Mouse (Mus musculus) heart, postnatal 36 days (tissue): ENCODE results near the gene Ctrl. TPM values are rescaled to one million over a fixed set of nuclear protein-coding genes. Genes with fewer than 3 reads are reported as not detected.
"Not testable (repeated sequence)": the region's sequence is repeated elsewhere in the genome, so short reads cannot be mapped to it uniquely, and the experiment has no call there.

ENCODE experiments used
- DNase-seq, 2 experiments: peaks; one replicate each; pipeline ENCODE4 v3.0.0; 2021 to 2022
- intact Hi-C: fragments of 180-260 bp; cut with DNase I; formaldehyde crosslinking; loops from one replicate; pipeline ENCODE4 v1.15.1; 2025
- total RNA-seq, 2 experiments: library from RNA; stranded (reverse); gene quantifications; 2 replicates each; pipeline ENCODE4 v1.2.3; 2021

The Ctrl gene
- under 1 TPM in 1 of 2 experiments, not detected in 1; 0.43 TPM for total RNA-seq

DNA sequence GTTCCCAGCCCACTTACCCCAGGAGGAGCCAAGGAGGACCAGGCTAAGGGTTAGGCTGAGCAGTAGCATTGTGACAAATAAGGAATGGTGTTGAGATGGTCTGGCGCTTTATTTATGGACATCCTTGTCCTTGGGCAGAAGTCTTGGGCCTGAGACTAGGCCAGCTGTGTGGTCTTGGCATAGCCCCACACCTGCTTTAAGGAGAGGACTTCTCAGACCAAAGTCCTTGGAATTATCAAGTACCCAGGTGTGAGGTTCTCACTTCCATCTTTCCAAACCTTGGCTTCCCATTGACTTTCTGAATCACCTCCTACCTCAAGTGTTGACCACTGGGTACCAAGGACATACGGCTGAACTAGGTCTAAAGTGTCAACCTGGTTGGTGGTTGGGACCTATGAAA is at the start of gene Ctrl:
Ctrl (minus strand) TSS at position 101 of the 400 bp plus-strand sequence.
- DNase-seq: no peak
- intact Hi-C loops: loop anchor here (5.0 kb wide), 2 partner anchors 81 to 161 kb away; partner anchors contain the start of gene Cenpt

DNA sequence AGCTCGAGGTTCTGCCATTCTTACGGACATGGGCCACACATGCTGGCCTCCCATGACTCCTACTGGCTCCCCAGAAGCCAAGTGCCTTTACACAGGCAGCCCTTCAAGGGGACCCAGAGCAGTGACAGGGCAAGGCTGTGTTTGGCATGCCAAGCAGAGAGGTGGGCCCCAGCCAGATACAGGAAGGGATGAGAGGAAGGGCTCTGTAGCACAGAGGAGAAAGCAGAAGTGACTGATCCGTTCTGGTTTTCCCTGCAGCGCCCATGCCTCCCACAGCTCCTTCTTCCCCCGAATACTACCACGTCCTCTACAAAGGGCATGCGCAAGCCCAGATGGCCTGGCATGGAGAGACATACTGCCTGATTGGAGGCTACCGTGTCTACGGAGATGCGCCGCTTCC is 49.7 kb upstream of the Ctrl start:
- intact Hi-C loops, DNase-seq: not testable (repeated sequence)

DNA sequence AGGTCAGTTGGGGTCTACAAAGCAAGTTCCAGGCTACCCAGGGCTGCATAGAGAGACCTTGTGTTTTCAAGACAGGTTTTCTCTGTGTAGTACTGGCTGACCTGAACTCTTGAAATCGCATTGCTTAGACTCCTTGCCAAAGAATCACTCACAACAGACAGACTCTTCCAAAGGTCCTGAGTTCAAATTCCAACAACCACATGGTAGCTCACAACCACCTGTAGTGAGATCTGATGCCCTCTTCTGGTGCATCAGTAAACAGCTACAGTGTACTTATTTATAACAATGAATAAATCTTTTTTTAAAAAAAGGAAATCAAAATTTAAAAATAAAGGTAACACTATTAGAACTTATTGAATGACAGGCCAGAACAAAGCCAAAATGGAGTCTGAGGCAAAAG is 47.5 kb upstream of the Ctrl start:
- intact Hi-C loops: no loop called here

DNA sequence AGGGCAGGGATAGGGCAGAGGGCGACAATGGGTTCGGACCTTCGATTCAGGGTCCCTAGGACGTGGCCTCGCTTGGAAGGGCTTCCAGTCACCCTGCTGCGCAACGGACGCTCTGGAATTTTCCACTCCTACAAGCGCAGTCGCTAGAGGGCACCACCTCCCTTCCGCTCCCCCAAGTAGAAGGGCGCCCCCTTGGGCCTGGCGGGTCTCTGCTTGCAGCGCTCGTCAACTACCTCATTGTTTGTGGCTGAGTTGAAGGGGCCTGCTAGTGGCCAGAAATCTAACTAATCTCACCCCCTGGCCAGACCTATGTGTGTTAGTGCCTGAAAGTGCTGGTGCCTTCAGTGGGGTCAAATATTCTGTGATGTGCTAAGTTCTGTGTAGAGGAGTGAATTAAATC is 45.7 kb upstream of the Ctrl start, which contains the start of gene Dpep3:
Dpep3 (minus strand) TSS at position 105 of the 400 bp plus-strand sequence.
- no peak for DNase-seq
- intact Hi-C loops: no loop called here

More for the DNA sequence above, 47.5 kb upstream of the Ctrl start:
- no peak for DNase-seq

DNA sequence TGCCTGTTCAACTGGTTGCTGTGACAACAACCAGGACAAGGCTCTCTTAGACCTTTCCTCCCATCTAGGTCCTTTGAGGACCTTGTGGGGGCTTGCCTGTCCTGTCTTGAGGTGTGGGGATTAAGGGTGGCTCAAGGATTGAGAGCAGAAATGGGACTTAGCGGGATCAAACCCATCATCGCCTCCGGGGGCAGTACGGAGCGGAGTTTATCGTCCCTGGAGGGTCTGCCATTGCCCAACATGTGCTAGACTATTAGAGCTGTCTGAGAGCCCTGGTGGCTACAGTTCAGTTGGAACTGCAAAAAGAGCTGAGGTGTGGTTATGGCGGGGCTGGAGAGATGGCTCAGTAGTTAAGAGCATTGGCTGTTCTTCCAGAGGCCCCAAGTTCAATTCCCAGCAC is 41.7 kb upstream of the Ctrl start:
- intact Hi-C loops: no loop called here
- no peak for DNase-seq

DNA sequence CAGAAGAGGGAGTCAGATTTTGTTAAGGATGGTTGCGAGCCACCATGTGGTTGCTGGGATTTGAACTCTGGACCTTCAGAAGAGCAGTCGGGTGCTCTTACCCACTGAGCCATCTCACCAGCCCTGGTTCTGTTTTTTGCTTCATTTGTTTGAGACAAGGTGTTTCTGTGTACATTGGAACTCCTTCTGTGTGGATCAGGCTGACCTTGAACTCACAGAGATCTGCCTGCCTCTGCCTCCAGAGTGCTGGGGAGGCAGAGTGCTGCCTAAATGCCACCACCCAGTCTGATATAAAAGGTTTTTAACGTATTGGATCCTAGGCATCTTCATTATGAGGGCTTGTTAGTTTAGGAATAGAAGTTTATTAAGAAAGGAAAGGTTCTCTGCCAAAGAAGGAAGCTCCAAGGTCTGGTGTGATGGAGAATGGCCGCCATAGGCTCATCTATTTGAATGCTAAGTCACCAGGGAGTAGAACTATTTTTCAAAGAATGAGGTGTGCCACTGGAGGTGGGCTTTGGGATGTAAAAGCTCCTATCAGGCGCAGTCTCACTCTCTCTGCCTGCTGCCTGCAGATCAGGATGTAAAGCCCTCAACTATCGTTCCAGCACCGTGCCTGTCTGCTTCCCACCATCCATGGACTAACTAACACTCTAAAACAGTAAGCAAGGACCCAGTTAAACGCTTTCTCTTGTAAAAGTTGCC is 37.5 kb upstream of the Ctrl start:
- no peak for DNase-seq
- intact Hi-C loops: no loop called here

DNA sequence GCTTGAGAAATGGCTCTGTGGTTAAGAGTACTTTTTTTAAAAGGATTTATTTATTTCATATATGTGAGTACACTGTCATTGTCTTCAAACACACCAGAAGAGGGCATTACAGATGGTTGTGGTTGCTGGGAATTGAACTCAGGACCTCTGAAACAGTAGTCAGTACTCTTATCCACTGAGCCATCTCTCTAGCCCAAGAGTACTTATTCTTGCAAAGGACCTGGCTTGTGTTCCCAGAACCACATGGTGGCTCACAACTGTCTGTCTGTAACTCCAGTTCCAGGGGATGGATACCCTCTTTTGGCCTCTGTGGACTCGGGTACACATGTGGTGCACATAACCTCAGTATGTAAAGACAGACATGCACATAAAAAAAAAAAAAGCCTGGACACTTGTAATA is 35.7 kb upstream of the Ctrl start:
- DNase-seq: no peak
- intact Hi-C loops: no loop called here

DNA sequence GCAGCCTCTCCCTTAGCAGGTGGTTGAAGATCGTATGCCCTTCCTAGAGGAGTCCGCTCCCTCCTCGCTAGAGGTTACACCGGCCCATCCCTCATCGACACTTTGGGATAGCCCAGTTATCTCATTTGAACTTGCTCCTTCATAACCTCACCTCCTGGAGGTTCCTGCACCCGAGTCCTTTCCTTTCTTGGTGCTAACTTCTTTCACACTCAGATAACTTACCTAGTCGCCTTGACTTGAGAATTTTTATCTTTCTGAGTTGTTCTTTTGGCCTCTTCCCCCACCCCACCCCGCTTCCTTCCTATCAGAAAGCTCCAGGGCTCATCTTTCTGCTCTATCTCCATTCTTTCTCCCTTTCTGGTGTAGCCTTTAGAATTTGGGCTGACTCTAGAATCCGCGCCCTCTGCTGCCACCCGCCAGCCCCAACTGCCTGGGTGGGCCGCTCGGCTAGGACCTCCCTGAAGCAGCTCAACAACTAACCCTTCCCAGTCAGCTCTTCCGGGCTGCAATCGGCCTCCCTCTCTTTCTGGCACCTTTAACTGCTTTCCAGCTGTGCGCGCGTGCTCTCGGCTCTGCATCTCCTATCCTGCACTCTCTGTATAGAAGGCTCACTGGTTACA is 33.1 kb upstream of the Ctrl start:
- intact Hi-C loops: loop anchor here (2.0 kb wide), 1 partner anchor 66 kb away; the partner anchor contains the start of gene Pskh1
- DNase-seq: peak; percentile 20 to 43

DNA sequence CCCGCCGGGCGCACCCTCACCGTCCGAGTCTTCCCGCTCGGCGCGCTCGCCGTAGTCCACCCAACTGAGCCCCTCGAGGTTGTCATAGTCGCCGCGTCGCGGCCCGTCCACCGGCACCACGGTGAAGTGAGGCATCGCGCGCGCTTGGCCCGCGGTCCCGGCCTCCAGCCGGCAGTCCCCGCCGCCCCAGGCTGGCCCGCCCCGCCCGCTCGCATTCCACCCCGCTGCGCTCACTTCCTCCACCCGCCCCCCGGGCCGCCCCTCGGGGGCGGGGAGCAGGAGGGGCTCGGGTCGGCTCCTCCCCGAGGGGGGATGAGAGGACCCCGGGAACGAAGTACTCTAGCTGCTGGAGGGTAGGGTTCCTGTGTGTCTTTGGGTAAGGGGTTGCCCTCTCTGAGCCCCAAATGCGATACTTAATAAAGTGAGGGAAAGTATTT is 32.3 kb upstream of the Ctrl start, which contains the start of gene Slc12a4:
Slc12a4 (minus strand) TSS at position 193 of the 437 bp plus-strand sequence.
- intact Hi-C loops: loop anchor here (2.0 kb wide), 1 partner anchor 65 kb away; the partner anchor contains the start of gene Pskh1
- DNase-seq: peak; percentile 84 to 87

DNA sequence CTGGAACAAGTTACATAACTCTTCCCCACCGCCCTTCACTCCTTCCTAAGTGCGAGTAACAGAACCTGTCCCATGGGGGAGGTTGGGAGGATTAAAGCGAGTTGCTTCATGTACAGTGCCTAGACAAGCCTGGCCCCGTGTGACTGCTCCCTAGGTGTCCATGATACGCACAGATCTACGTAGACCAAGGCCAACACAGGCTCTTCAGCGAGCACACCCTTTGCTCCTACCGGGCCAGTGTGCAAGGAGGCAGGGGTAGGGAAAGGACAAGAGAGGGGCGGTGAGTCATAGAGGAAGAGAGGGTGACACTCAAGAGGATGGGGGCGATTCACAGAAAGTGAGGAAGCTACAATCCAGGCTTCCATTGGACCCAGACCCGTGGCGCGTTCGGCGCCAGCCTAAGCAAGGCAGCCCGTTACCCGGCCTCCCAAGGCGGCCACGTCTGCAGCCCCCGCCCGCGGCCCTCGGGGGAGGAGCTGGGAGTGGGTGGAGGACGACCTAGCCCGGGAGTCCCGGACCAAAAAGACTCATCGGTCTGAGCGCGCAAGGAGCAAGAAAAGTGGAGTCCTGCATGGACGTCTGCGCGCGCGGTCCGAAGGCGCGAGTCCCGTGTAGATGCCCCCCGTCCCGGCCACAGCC is 31.7 kb upstream of the Ctrl start:
- peak in 1 of 2 experiments; percentile 64 for DNase-seq
- intact Hi-C loops: no loop called here

DNA sequence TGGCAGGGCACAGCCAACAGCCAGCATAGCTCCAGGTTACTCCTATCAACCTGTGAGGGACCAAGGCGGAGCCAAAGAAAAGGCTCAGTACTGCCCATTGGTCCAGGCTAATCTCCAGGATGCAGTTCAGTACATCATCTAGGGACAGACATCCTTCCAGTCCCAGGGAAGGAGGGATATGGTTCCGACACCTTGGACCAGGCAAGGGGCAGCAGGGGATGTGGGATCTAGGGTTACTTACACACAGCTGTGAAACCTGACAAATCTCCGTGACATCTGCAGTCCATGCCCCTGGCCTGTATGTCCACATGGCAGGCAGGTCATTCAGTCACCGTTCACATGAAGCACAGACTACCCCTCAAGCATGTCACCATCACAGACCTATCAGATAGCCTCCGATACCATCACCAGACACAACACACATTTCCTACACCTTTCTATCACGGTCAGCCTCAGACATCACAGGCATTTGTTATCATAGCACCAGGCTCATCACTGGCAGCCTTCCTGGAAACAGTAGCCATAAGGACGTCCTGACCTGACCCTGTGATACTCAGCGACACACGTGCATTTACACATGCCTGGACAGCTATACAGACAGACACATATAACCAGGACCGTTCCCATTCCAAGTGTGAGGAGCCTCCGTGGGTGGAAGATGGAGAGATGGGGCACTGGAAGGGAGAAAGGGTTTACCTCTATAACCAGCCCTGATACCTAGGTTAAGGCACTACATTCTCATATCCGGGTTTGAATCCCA is 31.0 kb upstream of the Ctrl start:
- DNase-seq: peak; percentile 24 to 38
- intact Hi-C loops: no loop called here

DNA sequence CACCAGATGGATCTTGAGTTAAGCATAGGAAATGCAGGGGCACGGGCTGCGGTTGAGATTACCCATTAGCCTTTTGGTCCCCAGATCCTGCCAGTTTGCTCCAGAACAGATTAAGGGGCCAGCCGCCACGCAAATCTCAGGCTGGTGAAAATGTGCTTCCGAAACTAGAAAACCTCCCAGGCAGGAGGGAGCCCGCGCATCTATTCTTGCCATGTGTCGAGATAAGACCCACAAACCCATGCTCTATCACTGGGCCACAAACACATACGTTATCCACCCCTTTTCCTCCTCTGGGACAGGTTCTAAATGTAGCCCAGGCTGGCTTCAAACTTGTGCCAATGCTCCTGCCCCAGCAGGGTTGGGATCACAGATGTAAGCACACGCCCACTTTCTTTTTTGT is 27.9 kb upstream of the Ctrl start:
- no peak for DNase-seq
- intact Hi-C loops: no loop called here

DNA sequence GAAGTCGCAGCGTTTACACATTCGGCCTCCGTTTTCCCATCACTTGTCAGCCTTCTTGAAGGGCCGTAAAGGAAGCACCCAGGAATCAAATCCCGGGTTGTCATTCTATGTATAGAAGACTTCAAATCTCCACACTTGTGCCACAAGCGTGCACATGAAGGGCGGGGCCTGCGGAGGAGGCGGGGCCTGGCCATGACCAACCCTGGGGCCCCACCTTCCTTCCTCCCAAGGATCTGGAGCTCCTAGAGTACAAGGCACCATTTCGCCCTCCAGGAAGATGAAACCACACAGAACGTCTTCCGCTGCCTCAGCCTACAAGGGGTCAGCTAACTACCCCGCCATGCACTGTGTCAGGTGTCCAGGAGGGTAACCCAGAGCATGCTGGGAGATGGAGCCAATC is 27.4 kb upstream of the Ctrl start:
- no peak for DNase-seq
- intact Hi-C loops: no loop called here

DNA sequence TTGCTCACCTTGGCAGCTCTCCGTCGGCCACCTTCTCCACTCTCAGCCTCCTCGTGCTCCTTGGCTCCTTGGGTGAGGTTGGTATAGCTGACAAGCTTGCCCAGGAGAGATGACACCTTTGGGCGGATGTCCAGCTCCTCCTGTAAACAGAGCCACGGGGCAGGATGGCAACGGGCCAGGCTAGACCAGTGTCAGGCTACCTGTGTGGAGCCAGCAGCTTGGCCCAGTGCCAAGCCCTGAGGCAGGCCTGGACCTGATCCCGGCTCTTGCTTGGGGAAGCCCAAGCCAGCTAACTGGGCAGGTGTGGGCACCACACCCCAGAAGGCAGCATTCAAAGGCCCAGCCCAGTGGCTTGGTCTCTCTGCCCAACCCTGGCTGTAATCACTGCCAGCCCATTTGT is 25.7 kb upstream of the Ctrl start:
- intact Hi-C loops: no loop called here
- peak; percentile 30 to 47 for DNase-seq

DNA sequence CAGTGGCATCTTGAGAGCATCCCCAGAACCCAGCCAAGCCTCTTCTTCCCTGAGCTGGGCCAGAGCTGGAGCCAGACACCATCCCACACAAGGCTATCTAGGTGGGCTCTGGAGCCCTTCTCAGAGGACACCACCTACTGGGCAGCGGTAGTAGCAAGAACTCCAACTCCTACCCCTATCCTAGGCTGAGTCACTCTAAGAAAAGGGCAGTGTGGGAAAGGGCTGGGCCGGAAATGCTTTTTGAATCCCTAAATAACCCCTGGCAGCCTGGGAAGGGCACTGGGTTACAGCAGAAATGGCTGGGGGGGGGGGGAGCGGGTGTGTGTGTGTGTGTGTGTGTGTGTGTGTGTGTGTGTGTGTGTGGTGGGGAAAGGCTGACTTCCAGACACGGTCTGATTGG is 24.2 kb upstream of the Ctrl start:
- DNase-seq: peak; percentile 43 to 49
- intact Hi-C loops: loop anchor here (2.0 kb wide), 1 partner anchor 17 kb away; no protein-coding TSS in a partner anchor

DNA sequence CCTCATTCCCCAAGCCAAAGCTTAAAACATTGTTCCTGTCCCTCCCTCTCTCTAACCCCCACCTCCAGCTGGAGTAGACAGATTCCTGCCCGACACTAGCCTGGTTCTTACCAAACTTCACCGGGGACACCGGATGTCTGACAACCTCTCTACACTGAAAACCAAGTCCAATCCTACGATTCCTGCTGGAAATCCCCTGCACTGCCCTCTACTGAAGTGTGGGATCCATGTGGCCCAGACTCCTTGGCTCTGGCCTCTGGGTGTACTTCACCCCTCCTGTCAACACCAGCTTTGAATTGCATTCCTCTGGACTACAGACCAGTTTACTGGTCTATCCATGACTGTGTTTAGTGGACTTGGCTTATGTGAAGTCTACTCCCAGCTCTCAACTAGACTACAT is 22.9 kb upstream of the Ctrl start:
- DNase-seq: no peak

DNA sequence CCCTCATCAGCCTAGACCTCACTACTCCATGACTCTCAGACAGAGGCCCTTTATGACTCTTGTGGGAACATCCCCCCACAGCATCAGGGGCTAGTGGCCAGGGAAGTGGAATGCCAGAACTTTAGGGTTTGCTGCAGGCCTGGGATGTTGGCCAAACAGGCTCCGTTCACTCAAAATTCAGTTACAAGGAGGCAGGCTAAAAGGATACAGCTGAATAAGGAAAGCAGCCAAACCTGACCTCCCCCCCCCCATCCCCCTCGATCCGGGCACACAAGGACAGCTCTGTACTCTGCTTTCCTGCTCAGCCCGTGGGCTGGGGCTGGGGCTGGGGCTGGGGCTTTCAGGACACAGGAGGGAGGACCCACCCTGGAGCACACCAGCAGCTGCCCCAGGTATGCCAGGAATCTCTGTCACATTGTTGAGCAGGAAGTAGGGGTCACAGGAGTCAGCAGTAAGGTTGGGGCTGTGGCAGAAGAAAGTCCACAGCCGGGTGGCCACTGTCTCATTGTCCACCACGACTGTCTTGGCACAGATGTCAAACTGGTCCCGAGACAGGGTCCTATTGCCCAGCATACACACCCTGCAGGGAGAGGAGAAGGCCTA is 17.5 kb upstream of the Ctrl start:
- intact Hi-C loops: no loop called here
- DNase-seq: peak; percentile 30 to 55

More for the DNA sequence above, 22.9 kb upstream of the Ctrl start:
- intact Hi-C loops: loop anchor here (2.0 kb wide), 1 partner anchor 16 kb away; no protein-coding TSS in a partner anchor

DNA sequence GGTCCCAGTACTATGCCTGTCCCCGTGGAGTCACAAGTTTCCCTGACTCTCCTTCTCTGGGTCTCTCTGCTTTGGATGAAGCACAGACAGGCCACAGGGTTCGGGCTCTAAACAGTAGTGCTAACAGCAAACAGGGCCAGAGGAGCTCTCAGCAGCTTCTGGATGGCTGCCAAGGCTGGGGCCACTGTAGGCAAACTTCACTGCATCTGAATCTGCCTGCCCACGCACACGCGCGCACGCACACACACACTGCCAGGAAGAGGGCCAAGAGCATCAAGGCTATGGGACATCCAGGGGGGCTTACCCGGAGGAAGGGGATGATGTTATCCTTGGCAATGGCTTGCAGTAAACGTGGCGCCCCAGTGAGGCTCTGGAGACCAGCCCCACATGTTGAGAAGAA is 15.7 kb upstream of the Ctrl start:
- intact Hi-C loops: no loop called here
- peak in 1 of 2 experiments; percentile 47 for DNase-seq

DNA sequence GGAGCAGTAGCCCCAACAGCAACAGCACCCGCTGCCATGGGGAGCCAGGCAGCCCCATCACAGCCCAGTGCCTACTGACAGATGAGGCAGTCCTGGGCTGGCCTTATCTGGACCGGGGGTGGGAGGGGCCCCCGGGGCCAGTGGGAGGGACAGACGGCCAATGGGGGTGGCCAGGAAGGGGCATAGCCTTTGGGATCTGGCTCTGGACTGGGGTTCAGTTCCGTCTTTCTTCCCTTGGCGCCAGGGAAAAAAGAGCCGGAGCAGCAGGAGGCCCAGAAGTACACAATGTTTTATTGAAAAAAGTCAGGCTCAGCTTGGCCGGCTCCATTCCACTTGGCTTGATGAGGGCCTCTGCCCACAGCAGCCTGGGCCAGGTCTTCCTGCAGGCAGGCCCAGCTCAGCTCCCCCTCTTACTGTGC is 9.7 kb upstream of the Ctrl start, which contains the start of gene Lcat:
Lcat (minus strand) TSS at position 62 of the 419 bp plus-strand sequence.
- intact Hi-C loops: no loop called here
- DNase-seq: peak in 1 of 2 experiments; percentile 5

DNA sequence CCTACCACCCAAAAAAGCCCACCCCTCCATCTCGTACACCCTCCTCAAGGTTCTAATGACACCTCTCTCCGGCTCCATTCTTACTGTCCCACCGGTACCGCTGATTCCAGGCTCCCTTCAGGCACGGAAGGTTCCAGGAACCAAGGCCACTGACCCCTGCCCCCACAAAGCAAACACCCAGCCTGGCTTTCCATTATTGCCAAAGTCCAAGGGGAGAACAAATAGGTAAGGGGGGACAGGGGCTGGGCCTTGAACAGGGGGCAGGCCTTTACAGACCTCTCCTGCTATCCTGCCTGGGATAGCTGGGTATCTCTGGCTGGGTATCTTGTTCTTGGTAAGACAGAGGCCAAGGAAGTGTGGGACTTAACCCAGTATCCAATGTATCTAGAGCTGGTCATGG is 8.9 kb upstream of the Ctrl start:
- DNase-seq: no peak
- intact Hi-C loops: no loop called here
